Mouse (Mus musculus): ENCODE measurements at regions not wholly inside any gene's neighbourhood (a gene's known extent, or its start where the extent isn't known, plus 50 kb on each side); places are given as distances from the start of the nearest gene placed in this dataset.

DNA sequence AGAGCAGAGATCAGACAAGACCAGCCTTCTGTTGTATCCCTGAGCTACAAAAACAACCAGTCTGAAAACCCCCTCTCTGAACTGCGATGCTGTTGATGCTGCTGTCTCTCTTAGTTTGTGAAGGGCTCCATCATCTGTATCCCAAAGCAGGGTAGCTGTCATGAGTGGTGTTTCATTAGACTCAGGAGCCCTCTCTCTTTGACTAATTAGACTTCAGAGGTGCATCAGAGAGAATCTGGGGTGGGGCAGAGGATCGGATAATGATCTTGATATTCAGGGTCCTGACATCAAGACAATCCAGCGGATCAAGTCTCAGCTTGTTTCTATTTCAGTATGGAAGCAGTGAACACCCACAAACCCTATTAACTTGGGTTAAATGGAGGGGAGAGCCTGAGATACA is 70.6 kb upstream of the Slc24a4 start:
- in situ Hi-C loops (cut with MboI, MseI), result no loop called here

DNA sequence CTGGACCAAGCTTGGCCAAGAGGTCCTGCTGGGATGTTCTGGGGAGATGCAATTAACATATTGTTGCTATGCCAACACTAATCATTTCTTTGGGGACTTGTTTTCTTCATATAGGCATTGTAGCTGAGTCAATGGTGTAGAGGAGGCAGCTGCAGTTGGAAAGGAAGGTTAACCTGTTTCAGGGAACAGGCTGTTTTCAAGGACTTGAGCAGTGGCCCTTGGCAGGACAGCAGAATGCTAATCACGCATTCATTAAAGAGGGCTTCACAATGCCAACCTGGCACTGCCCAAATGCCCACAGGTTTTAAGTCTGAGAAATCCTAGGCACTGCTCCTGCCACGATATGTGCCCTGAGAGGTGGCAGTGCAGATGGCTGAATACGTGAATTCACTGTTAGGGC is 70.1 kb upstream of the Slc24a4 start:
- in situ Hi-C loops (cut with MboI, MseI), result no loop called here

DNA sequence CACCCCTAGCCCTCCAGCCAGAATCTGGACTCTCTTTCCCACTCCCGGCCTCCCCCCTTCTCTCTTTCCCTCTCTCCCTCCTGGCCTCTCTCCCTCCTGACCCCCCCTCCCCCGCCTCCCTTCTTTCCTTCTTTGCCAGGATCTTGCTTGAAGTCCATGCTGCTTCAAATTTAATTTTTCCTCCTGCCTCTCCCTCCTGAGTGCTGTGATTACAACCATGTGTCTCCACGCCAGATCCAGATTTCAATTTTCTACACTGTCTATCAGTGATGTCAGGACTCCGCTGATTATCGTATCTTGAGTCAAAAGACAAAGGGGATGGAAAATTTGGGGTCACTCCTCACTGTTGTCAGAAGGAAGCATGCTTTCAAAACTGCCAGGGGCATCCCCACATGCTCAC is 67.4 kb upstream of the Slc24a4 start:
- in situ Hi-C loops (cut with MboI, MseI), result no loop called here

DNA sequence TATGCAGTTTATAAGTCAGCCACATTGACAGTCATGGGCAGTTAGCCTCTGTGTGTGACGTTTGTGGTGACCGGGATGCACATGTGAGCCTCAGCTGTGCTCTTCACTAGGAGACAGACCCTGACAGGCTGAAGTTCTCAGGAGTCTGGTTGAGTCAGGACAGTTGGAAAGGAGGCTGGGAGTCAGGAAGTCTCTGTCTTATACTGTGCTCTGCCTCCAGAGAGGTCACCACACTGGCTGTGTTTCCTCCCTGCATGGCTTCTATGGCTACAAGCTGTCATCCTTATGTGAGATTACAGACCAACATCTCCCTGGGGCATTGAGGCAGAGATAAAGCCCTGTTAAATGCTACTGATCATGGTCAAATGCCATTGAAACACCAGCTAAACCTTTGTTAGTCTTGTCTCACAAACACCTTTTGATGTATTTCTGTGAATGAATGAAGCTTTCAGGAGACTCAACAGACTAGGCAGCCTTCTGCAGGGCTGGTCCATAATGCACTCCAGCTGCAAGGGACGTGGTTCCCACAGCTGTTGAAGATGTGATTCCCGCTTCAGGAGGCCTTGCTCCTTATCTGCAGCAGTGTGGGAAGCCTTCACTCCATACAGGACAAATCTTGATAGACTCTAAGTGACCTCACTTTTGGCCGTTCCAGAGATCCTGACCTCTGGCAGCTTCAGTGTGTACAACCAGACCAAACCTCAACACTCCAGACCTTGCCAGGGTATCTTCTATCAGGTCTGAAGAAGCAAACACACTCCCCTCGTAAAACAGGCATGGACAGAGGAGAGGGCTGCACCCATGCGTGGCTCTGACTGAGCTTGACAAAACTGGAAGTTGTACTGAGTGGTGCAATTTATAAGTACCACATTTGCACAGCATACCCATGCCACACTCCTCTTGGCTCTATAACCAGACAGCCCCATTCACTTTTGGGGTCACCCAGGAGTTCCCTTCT is 66.6 kb upstream of the Slc24a4 start:
- in situ Hi-C loops (cut with MboI, MseI), result no loop called here

DNA sequence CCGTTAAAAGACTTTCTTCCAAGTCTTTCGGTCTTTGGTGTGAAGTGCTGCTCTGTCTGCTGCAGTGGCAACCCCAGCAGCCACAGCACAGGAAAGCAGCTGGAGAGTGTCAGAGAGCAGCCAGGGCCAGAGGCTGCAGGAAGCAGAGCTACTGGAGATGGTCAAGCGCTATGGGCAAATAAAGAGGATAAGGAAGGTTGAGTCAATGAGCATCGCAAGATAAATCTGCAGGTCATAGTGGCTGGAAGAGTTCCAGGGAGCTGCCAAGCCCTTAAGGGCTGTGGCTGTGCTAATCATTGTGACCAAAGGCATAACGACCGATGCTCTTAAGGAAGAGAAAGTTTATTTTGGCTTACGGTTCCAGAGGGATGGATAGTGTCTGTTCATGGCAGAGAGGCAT is 65.9 kb upstream of the Slc24a4 start:
- in situ Hi-C loops (cut with MboI, MseI), result no loop called here

DNA sequence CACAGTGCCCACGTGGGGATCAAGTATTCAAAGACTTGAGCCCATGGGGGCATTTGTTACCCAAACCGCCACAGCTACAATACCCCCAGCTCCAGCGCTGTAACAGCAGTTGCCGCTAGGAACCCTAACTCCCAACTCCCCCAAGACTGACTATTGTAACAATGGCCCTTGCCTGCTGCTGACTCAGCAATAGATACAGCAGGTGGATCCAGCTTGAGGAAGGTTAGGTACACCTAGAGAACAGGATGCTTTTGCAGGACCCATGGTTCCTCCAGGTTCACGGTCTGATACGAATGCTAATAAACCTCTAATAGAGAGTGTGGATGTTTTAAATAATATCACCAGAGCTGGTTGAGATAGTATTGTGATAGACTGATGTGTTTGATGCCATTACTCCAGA is 65.3 kb upstream of the Slc24a4 start:
- in situ Hi-C loops (cut with MboI, MseI), result no loop called here

DNA sequence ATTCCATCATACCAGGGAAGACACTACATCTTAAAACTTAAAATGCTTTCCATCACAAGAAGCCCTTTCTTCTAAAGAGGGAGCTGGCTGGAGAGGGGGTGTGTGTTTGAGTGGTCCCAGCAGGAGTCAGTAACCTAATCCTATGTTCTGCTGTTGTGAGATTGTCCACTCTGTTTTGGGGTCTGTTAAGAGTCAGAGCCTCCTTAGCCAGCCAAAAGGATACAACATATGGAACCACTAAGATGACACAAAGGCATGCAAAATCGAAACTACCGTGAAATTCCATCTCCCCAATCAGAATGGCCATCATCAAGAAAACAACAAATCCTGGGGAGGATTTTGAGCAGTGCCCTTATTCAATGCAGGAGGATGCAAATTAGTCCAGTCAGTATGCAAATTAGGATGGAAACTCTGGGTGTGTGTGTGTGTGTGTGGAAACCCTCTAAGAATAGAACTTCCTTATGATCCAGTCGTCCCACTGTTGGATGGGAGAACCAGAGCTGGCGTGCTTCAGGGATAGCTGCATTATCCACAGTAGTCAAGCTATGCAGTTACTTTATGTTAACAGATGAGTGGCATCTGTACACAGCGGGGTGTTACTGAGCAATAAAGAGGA is 63.7 kb upstream of the Slc24a4 start:
- in situ Hi-C loops (cut with MboI, MseI), result no loop called here

DNA sequence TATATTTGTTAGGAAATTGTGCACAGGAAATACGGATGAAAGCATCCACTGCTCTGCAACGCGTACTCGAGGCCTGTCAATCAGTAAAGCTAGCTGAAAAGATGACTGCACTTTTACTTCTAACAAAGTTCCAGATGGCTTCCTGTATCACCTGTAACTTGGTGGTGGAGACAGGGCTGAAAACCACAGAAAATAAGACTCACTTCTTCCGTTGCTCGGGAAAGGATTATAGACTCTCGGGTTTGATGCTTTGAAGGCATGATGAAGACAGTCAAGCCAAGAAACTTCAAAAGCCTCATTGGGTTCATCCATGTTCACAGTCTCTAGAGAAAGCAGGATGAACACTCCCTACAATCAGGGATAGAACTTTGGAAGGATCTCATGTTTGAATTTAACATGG is 60.8 kb upstream of the Slc24a4 start:
- in situ Hi-C loops (cut with MboI, MseI), result no loop called here

DNA sequence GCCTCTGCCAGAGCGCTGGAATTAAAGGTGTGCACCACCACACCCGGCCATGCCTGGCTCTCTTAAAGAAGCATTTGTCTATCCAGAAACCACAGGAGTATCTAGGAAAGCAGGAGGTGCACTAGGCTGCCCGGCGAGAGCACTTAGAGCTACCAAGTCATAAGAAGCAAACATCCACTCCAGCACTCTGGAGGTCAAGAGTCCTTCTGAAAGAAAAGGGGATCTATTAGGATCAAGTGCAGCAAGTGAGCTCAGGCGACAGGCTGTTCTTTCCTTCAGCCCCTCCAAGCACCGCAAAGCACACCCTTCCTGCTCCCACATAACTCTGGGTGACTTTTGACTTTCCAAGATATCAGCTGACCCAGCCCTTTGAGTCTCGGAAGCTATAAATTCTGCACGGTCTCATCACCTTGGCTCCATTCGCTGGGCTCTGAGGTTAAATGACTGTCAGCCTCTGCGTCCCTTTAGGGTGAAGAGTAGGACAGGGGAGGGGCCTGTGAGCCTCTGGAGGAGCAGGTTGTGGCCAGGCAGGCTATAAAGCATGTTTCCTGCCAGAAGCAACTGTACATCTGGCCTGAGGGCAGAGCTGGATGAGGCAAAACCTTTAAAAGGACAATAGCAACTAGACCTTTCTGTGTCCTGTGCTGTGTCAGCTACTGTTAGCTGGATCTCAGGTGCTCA is 58.9 kb upstream of the Slc24a4 start:
- in situ Hi-C loops (cut with MboI, MseI), result loop anchor here (10.0 kb wide), 1 partner anchor 1275 kb away; no protein-coding TSS in a partner anchor

DNA sequence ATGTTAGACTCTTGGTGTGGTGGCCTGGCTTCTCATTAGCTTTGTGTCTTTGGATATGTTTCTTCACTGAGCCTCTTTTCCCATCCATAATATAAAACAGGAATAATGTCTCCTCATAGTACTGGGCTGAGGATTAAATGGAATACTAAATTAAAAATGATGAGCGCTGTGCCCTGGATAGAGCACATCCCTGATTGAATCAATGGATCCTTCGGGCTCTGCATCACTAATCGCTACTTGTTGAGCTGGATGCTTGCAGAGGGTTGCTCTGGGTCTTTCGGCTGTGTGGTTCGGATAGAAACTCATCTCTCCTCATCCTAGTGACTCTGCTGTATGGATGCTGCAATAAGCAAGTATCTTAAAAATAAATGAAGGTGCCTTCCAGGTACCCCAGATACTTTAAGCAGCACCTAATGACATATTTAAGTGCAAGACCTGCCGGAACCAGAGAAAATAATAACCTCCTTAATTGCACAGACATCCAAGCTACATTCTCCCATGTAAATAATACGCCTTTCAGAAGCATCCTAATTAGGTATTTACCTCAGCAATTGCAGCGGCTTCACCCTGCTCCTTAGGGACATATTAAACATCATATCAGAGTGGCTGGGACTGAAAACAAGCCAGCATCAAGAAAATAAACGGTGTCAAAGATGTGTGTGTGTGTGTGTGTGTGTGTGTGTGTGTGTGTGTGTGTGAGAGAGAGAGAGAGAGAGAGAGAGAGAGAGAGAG is 56.5 kb upstream of the Slc24a4 start:
- in situ Hi-C loops (cut with MboI, MseI), result loop anchor here (10.0 kb wide), 1 partner anchor 1273 kb away; no protein-coding TSS in a partner anchor

DNA sequence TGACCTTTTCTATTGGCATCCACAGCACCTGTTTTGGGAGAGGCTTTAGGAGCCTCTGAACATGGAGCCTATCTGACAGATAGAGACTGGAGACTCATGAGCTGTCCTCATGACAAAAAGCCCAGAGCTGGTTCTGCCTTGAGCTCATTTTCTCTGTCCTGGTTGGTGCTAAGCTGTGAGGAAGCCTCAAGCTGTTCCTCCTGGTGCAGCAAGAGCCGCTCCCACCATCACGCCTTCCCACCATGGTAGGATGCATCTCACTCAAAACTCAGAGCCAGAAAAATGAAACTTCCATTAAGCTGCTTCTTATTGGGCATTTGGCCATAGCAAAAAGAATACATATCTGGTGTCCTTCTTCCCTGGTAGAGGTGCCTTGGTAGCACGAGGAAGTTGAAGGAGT is 55.0 kb upstream of the Slc24a4 start:
- in situ Hi-C loops (cut with MboI, MseI), result loop anchor here (10.0 kb wide), 1 partner anchor 1271 kb away; no protein-coding TSS in a partner anchor

DNA sequence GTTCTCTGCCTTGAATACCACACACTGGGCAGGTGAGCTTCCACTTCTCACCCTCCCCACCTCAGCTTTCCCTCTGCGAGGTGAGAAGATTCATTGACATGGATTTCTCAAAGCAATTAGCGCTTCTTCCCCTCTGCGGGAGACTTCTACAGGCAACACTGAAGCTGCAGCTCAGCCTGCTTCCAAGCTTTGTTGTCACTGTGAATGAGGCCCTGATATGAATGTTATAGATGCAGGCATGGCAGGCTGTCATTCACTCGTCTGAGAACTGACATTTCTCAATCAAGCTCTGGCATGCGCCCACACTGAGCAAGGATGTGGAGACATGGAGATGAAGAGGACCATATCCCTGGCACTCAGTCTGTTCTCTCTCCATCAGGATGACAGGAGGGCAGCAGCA is 52.2 kb upstream of the Slc24a4 start:
- in situ Hi-C loops (cut with MboI, MseI), result loop anchor here (10.0 kb wide), 1 partner anchor 1269 kb away; no protein-coding TSS in a partner anchor

Measured in T-helper 1 cell (primary cell).